Mouse (Mus musculus): ENCODE measurements around the gene Gm49486. TPM values are rescaled to one million over a fixed set of nuclear protein-coding genes. Genes with fewer than 3 reads are reported as not detected.

The Gm49486 gene
- total RNA-seq (2015) (0.16 and 0.20 TPM in 2 replicates), total RNA-seq (2017) (not detected in 2 replicates)

DNA sequence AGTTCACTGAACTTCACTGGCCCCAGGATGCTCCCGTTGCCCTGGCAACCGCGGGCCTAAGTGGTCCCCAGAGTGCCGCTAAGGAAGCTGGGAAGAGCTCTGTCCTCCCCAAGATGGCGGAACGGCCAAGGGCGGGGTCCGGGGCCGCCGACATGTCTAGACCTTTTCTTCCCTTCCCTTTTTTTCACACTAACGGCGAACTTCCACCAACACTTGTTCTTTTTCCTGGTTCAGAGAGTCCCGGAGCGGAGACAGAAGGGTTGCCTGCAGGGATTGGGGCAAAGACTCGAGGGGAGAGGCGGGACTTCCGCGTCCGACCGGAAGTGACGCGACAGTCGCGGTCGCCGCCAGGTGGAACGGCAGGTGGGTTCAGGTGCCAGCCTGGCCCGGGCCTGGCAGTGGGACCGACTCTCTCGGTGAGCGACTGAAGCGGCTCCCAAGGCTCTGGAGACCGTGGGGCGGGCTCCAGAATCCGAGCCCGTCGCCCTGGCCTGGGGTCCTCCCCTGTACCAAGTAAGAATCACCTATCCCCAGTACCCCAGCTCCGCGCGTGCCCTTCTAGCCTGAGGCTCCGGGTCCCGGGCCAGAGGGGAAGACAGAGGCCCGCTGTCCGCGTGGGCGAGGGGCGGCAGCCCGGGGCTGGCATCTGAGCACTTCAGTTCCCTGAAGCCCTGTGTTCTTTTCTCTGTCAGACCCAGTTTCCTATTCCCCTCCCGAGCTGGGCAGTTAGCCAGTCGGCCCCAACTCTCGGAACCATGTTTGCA, at the start of gene Gm49486, which contains the start of gene Pick1:
Gene Gm49486 (plus strand): TSS at position 334 of the 764 bp plus-strand sequence.
Gene Pick1 (plus strand): TSS at position 116 of the 764 bp plus-strand sequence.
- ATAC-seq (ENCODE audit: poor library complexity, severe bottlenecking), result peak; percentile 90

GRCm38 (mm10) chr15:79185213-79185612, 44.0 kb upstream of the Gm49486 start:
- no peak for ATAC-seq (ENCODE audit: poor library complexity, severe bottlenecking)

GRCm38 (mm10) chr15:79187819-79188218, 41.4 kb upstream of the Gm49486 start:
- no peak for ATAC-seq (ENCODE audit: poor library complexity, severe bottlenecking)

DNA sequence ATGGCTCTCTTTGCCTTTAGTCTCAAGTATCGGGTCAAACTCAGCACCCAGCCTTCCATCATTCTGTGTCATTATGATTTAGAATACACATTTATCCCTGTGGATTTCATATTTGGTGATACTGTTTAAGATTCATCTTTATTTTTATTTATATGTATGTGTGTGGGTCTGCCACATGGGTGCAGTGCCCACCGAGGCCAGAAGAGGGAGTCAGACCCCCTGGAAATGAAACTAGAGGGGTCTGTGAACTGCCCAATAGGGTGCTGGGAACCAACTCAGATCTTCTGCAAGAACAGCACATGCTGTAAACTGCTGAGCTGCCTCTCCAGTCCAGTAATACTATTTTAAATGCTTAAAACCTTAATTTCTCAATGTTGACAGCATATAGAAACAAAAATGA, 37.8 kb upstream of the Gm49486 start:
- ATAC-seq (ENCODE audit: poor library complexity, severe bottlenecking), result no peak

- ATAC-seq (ENCODE audit: poor library complexity, severe bottlenecking), result no peak
Observed at GRCm38 (mm10) chr15:79192450-79192849, 36.7 kb upstream of the Gm49486 start.

DNA sequence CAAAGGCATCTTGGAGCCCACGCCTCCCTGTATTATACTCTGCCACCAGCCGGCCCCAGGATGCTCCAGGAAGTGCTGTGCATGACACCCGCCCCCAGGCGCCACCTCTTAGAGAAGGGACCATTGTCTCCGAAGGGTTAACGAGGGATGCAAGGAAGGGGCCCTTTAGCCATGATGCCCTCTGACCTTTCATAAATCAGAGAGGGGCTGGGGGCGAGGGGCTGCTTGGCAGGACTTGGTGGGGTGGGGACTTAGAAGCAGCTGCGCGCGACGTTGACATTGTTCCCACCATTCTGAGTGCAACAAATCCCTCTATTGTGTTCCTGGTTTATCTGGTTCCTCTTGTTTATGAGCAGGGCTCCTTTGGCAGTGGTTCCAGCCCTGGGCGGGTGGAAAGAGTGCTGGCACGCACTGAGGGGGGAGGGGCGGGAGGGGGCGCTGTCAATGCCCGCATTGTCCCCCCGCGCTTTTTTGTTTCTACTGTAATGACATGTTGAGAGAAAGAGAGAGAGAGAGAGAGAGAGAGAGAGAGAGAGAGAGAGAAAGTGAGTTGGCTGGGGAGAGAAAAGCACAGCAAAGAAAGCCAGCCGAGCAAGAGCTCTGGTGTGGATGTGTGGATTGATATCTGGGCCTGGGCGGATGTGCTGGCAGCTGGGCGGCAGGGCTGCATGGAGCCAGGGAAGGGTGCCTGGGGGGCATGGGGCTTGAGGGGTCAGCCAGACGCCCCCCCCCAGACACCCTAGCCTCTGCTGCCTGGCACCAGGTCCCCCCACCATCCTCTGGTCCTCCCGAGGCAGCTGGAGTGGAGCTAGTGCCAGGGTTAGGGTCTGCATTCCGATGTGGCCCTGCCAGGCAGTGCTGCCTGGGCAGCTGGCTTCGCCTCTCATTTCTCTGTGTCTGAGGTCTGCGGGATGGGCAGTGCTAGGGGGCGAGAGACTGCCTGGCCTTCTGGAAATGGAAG, 36.0 kb upstream of the Gm49486 start:
- ATAC-seq (ENCODE audit: poor library complexity, severe bottlenecking), result no peak

DNA sequence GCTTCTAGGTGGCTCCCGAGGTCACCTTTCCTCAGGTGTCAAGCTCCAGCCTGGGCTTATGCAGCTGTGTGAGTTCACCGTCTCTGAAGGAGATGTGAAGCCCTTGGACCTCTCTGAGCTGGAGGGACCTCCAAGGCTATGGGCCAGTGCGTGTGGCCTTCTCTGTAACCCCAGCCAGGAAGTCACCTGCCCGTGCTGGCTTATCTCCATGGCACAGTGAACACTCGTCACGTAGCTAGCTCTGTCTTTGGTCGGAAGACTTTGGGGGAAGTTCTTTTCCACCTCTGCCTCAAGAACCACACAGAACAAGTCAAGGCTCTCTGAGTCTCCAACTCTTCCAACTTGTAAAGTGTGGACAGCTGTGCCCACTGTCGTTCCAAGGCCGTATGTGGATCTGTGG, 35.1 kb upstream of the Gm49486 start:
- ATAC-seq (ENCODE audit: poor library complexity, severe bottlenecking), result no peak

GRCm38 (mm10) chr15:79194946-79195345, 34.2 kb upstream of the Gm49486 start:
- ATAC-seq (ENCODE audit: poor library complexity, severe bottlenecking), result no peak

- ATAC-seq (ENCODE audit: poor library complexity, severe bottlenecking), result no peak
Observed at GRCm38 (mm10) chr15:79195492-79195891, 33.7 kb upstream of the Gm49486 start.

GRCm38 (mm10) chr15:79199390-79199976, 29.7 kb upstream of the Gm49486 start:
- ATAC-seq (ENCODE audit: poor library complexity, severe bottlenecking), result no peak

DNA sequence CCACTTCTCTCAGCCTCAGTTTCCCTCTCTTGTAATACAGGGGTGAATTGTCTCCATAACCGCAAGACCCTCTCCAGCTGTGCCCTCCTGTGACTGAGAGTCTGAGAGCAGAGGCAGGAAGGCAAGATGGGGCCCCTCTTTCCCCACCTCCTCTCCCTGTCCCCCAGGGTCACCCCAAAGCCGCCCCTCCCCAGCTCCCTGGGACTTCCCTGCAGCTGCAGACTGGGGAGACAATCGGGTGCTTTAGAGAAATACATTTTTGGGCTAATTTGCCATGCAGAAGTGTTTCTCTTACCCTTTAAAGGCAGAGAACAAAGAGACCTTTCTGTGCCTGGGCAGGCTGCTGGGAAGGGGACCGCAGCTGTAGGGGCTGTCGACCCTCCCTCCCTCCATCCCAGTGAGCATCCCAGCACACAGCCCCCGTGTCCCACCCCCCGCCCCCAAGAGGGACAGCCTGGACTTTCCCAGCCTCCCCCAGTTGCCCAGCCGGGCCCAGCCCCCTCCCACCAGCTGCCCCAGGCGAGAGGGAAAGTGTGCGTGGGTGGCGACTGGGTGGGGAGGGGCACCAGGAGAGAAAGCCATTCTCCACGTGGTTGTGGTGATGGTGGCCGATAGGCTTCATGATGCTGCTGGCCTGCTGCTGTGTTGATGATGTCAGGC, 27.6 kb upstream of the Gm49486 start:
- no peak for ATAC-seq (ENCODE audit: poor library complexity, severe bottlenecking)

- no peak for ATAC-seq (ENCODE audit: poor library complexity, severe bottlenecking)
Observed at GRCm38 (mm10) chr15:79202575-79202974, 26.6 kb upstream of the Gm49486 start.

- no peak for ATAC-seq (ENCODE audit: poor library complexity, severe bottlenecking)
Observed at GRCm38 (mm10) chr15:79208211-79208610, 21.0 kb upstream of the Gm49486 start.

DNA sequence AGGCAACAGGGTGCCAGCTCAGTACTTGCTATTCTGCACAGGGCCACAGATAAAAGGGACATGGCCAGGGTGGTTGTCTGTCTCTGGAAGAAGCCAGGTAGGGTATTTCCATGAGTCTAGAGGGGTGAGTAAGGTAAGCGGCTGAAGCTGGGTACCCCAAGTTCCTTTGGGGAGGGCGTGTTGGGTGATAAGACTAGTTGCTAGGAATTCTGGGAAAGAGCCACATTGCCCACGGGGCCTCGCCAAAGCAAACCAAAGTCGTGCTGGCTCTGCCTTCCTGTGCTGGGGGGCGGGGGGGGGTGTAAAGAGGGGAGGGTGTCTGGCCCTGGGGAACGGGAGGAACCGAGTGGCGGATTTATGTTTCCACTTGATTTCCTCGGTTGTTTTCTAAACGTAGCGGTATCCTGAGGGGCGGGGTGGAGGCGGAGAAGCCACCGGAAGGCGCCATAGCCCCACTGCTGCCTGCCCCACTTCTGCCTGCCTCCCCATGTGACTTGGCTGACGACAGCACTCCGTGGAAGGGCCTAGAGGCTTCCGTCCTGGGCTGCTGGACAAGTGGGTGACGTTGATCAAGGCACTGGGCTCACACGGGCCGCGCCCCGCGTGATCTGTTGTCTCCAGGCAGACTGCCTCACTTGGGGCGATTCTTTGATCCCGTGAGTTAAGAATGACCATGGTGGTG, 20.3 kb upstream of the Gm49486 start:
- peak; percentile 99 for ATAC-seq (ENCODE audit: poor library complexity, severe bottlenecking)

- ATAC-seq (ENCODE audit: poor library complexity, severe bottlenecking), result no peak
Observed at GRCm38 (mm10) chr15:79210357-79210756, 18.8 kb upstream of the Gm49486 start.

GRCm38 (mm10) chr15:79212750-79213446, 16.3 kb upstream of the Gm49486 start:
- no peak for ATAC-seq (ENCODE audit: poor library complexity, severe bottlenecking)

DNA sequence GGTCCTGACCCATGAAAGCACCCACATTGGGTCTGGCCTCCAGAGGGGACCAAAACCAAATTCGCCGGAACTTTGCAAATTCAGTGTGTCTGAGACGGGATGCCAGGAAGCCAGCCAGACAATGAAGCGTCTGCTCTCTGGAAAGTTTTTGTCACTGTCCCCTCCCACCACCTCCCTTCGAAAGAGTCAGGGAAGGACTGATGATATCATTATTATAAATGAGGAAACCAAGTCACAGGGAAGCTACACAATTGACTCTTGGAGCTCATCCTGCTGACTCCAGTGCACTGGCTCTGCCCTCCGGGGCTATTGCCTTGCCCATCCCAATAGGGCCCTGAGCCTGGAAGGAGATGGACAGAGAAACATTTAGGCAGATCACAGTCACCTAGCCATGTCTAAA, 15.6 kb upstream of the Gm49486 start:
- ATAC-seq (ENCODE audit: poor library complexity, severe bottlenecking), result no peak

DNA sequence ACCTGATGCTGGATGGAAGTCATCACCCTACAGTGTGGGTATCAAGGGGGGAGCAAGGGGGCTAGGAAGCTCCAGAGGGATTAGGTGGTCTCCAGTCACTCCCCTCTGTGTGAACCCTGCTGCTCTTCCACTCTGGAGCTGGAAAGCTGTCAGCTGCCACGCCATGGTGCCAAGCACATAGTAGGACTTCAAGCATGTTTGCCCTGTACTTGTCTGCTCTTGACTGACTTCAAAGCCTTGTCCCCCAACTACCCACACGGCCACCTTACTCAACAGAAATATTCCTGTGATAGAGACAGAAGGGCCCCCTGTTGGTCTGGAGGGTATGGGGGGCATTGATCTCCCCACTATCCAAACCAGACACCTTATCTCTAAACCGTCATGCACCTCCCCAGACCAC, 13.0 kb upstream of the Gm49486 start:
- no peak for ATAC-seq (ENCODE audit: poor library complexity, severe bottlenecking)

DNA sequence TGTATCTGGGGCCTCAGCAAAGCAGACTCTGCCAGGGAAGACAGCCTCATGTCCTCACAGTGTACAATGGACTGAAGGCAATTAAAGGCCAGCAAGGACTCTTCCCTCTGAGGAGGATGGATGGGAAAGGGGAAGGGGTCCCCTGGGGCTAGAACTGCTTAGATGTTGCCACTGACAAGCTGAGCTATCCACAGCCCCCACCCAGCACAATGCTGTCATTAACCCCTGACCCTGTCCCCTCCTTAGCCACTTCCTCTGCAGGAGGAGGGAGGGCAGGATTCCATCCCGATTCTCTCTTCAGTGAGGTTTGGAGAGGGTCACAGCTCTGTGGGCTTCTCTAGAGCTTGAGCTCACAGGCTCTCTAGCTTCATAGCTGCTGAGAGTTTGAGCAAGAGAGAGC, 9.6 kb upstream of the Gm49486 start:
- no peak for ATAC-seq (ENCODE audit: poor library complexity, severe bottlenecking)

DNA sequence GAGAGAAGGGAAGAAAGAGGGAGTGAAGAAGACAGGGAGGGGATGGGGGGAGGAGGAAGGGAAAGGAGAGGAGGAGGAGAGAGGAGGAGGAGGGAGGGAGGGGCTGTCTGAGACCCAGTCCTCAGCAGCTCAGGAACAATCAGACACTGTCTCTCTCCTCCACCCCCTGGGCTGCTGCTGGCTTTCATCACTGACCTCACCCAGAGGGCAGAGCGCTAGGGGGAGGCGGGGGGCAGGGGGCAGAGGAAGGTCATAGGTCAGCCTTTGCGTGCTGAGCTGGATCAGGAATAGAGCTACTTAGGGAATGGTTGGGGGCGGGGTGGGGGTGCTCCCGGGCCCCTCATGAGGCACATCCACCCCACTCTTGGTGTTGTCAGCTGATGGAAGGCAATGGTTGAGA, 5.5 kb upstream of the Gm49486 start:
- no peak for ATAC-seq (ENCODE audit: poor library complexity, severe bottlenecking)
